Mouse (Mus musculus) bone marrow, adult 2 months (tissue): Measurements from ENCODE around the gene Brox.

Source experiments
- CTCF ChIP-seq: fragments of 200-500 bp; IDR thresholded peaks from 2 replicates; pipeline ENCODE4 v1.5.1; 2011; ENCODE audit warnings: low read length, control low read depth; ENCODE audit not compliant: control insufficient read depth, insufficient read depth
- POLR2A ChIP-seq: fragments of 200-500 bp; IDR thresholded peaks from 2 replicates; pipeline ENCODE4 v1.6.1; 2011; ENCODE audit warnings: low read depth, mild to moderate bottlenecking, control low read depth, low read length, borderline replicate concordance; ENCODE audit not compliant: control insufficient read depth

DNA sequence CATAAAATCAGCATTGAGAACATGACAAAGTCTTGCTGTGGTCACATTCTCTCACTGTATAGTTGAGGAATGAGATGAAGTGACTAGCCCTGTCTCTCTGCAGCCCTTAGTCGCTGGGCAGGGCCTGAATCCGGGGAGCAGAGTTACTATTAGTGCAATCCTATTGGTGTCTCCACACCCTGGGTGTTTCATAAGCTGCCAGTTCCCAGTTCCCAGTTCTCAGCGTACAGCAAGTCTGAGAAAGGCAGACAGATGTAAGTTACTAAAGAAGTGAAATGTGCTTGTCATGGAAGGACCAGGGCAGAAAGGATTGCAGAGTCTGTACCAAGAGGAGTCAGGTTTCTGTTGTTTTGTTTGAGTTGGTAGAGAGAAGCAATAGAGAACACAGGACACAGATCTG lies 10.5 kb upstream of the Brox start:
- no peak for TF ChIP-seq POLR2A
- TF ChIP-seq CTCF = no peak
